Mouse (Mus musculus) thymus, adult 2 months (tissue): ENCODE measurements around the gene Lrrc59.

Experiments
- CTCF ChIP-seq: fragments of 200-500 bp; IDR thresholded peaks from 2 replicates; pipeline ENCODE4 v1.5.1; 2012; ENCODE audit warnings: mild to moderate bottlenecking, control low read depth, low read length, moderate library complexity, borderline replicate concordance; ENCODE audit not compliant: control insufficient read depth, poor library complexity, insufficient read depth; ENCODE audit errors: extremely low read depth
- POLR2A ChIP-seq: fragments of 200-500 bp; IDR thresholded peaks from 2 replicates; pipeline ENCODE4 v1.6.1; 2012; ENCODE audit warnings: mild to moderate bottlenecking, low read length, control low read depth, moderate library complexity; ENCODE audit not compliant: control insufficient read depth, poor library complexity, insufficient read depth; ENCODE audit errors: extremely low read depth

GRCm38 (mm10) chr11:94674984-94675383 lies 45.4 kb downstream of the Lrrc59 start:
- no peak for TF ChIP-seq POLR2A
- no peak for TF ChIP-seq CTCF
